ENCODE assay signal across 20 mouse cellular contexts in the genomic region with DNA sequence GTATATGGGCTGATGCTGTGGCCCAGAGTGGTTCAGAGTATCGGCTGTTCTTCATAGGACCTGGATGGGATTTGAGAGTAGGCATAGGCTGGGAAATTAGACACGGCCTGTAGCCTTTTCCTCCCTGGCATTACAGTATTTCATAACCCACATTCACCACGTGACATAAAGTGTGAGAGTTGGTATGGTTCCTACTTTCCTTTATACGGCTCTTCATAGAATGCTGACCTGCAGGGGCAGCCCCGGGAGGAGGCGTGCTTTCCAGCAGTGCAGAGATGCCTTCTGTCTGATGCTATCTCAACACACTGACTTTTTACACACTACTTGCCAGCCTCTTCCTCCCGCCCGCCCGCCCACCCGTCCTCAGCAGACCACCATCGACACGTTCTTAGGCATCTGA.
A peak's percentile ranks its signal among the peaks of the same experiment; 100 is the strongest.
DNase-seq lines count a peak whose midpoint lies in the region; ATAC-seq and TF ChIP-seq lines count a peak whose summit lies in the region.
"Had no signal": no experiment of that assay in that cellular context is flagged by ENCODE, and none has a peak within 500 bp of the region (broad histone marks: within the 10 kb centered on the region; RNA-seq: fewer than 3 reads in every experiment).

No protein-coding gene starts in this region.

- H3K9me3 ChIP-seq in lung, postnatal 0 days (ENCODE audit: low read length) = no peaks in the 10 kb centered on the region
- no peaks in the 10 kb centered on the region for H3K9me3 ChIP-seq in forebrain, embryonic 10.5 days
- no peaks in the 10 kb centered on the region for H3K9me3 ChIP-seq in liver, embryonic 11.5 days (ENCODE audit: control insufficient read depth, low read length)
- H3K9me3 ChIP-seq: embryonic facial prominence, embryonic 12.5 days; forebrain, embryonic 12.5 days; heart, embryonic 12.5 days; hindbrain, embryonic 15.5 days had no signal

- H3K4me1 ChIP-seq in lung, postnatal 0 days (ENCODE audit: insufficient read depth, low read depth, low read length) = no peaks in the 10 kb centered on the region
- H3K4me1 ChIP-seq in bone marrow macrophage, adult 2 months (ENCODE audit: control insufficient read depth, insufficient read depth, low read length) = peaks cover 41% of the 10 kb centered on the region
- no peaks in the 10 kb centered on the region for H3K4me1 ChIP-seq in forebrain, embryonic 10.5 days
- no peaks in the 10 kb centered on the region; the same call in 1 of the 2 replicates for H3K4me1 ChIP-seq in liver, embryonic 11.5 days (replicated peaks; ENCODE audit: control insufficient read depth, insufficient read depth, low read length)
- H3K4me1 ChIP-seq: embryonic facial prominence, embryonic 12.5 days; forebrain, embryonic 12.5 days; hindbrain, embryonic 15.5 days had no signal

- no peak overlapping the region for H3K27ac ChIP-seq in lung, postnatal 0 days (ENCODE audit: low read length)
- peak overlapping the region; percentile 17 for H3K27ac ChIP-seq in bone marrow macrophage, adult 2 months (ENCODE audit: insufficient read depth, low read depth, low read length)
- H3K27ac ChIP-seq in forebrain, embryonic 10.5 days = no peak overlapping the region
- H3K27ac ChIP-seq in liver, embryonic 11.5 days (ENCODE audit: low read depth, low read length) = no peak overlapping the region
- H3K27ac ChIP-seq: embryonic facial prominence, embryonic 12.5 days; forebrain, embryonic 12.5 days; heart, adult 2 months; hindbrain, embryonic 15.5 days had no signal

- DNase-seq in lung, postnatal 4 days = peak; percentile 22 to 34
- DNase-seq in lung, postnatal 0 days (ENCODE audit: low spot score) = no peak
- DNase-seq in skeletal muscle tissue, adult 2 months (ENCODE audit: low read depth, low spot score) = peak; percentile 65
- DNase-seq in forebrain, embryonic 10.5 days (ENCODE audit: extremely low spot score, low spot score) = no peak
- DNase-seq in liver, embryonic 11.5 days (ENCODE audit: low spot score) = no peak
- DNase-seq in adrenal gland, adult 8-10 months = no peak
- DNase-seq: adrenal gland, adult 2 months; adrenal gland, postnatal 36 days; cerebellum, adult 11 months; cerebellum, adult 8-10 months; cerebellum, postnatal 14 days; gastrocnemius, postnatal 36 days; heart, adult 2 months had no signal

- no peaks in the 10 kb centered on the region for H3K36me3 ChIP-seq in lung, postnatal 0 days (ENCODE audit: insufficient read depth, low read length)
- peaks cover 5% of the 10 kb centered on the region for H3K36me3 ChIP-seq in forebrain, embryonic 10.5 days (replicated peaks)
- no peaks in the 10 kb centered on the region for H3K36me3 ChIP-seq in liver, embryonic 11.5 days (ENCODE audit: control insufficient read depth, insufficient read depth, low read length)
- H3K36me3 ChIP-seq: embryonic facial prominence, embryonic 12.5 days; hindbrain, embryonic 15.5 days had no signal

- no peak for TF ChIP-seq CTCF in lung, postnatal 0 days (IDR thresholded peaks at IDR 0.05)
- TF ChIP-seq CTCF in bone marrow macrophage, adult 2 months (IDR thresholded peaks at IDR 0.05; ENCODE audit: low read depth, low read length) = no peak

- no peak for TF ChIP-seq POLR2A in bone marrow macrophage, adult 2 months (IDR thresholded peaks at IDR 0.05; ENCODE audit: borderline replicate concordance, low read depth, low read length)

- no peak for ATAC-seq in lung, postnatal 0 days
- ATAC-seq in inflammation-experienced regulatory T-cells, adult 6 months = peak; percentile 77
- ATAC-seq in liver, embryonic 11.5 days (replicated peaks; ENCODE audit: low FRiP score) = no peak
- ATAC-seq: forebrain, embryonic 16.5 days had no signal

- H3K4me3 ChIP-seq in lung, postnatal 0 days (ENCODE audit: low read depth, low read length) = no peak overlapping the region
- no peak overlapping the region for H3K4me3 ChIP-seq in bone marrow macrophage, adult 2 months (ENCODE audit: insufficient read depth, low read length)
- H3K4me3 ChIP-seq in forebrain, embryonic 10.5 days = no peak overlapping the region
- no peak overlapping the region for H3K4me3 ChIP-seq in liver, embryonic 11.5 days (ENCODE audit: low read depth, low read length)
- H3K4me3 ChIP-seq: embryonic facial prominence, embryonic 12.5 days; forebrain, embryonic 12.5 days; heart, adult 2 months; heart, embryonic 12.5 days; hindbrain, embryonic 15.5 days had no signal

- no peak for TF ChIP-seq EP300 in lung, postnatal 0 days (IDR thresholded peaks at IDR 0.05)

- no peaks in the 10 kb centered on the region for H3K27me3 ChIP-seq in lung, postnatal 0 days (replicated peaks; ENCODE audit: insufficient read depth, low read length)
- no peaks in the 10 kb centered on the region for H3K27me3 ChIP-seq in forebrain, embryonic 10.5 days (ENCODE audit: poor library complexity, severe bottlenecking)
- H3K27me3 ChIP-seq in liver, embryonic 11.5 days (replicated peaks; ENCODE audit: control insufficient read depth, insufficient read depth, low read length) = no peaks in the 10 kb centered on the region
- H3K27me3 ChIP-seq: embryonic facial prominence, embryonic 12.5 days; forebrain, embryonic 12.5 days; heart, embryonic 12.5 days; hindbrain, embryonic 15.5 days had no signal

- no peak overlapping the region for H3K4me2 ChIP-seq in lung, postnatal 0 days (replicated peaks; ENCODE audit: low read depth, low read length)
- no peak overlapping the region for H3K4me2 ChIP-seq in liver, embryonic 11.5 days
- H3K4me2 ChIP-seq: embryonic facial prominence, embryonic 12.5 days; forebrain, embryonic 12.5 days; heart, embryonic 12.5 days; hindbrain, embryonic 15.5 days had no signal

- 77% methylated on average over 12 of the region's 12 CpGs for WGBS in lung, postnatal 0 days
- WGBS in forebrain, embryonic 10.5 days = 92% methylated on average over 12 of the region's 12 CpGs
- WGBS in liver, embryonic 11.5 days = 60% methylated on average over 12 of the region's 12 CpGs

- H3K9ac ChIP-seq in lung, postnatal 0 days (replicated peaks; ENCODE audit: low read depth) = no peak overlapping the region
- H3K9ac ChIP-seq in liver, embryonic 11.5 days (ENCODE audit: low read depth, low read length) = no peak overlapping the region
- H3K9ac ChIP-seq: embryonic facial prominence, embryonic 12.5 days; forebrain, embryonic 12.5 days; heart, embryonic 12.5 days; hindbrain, embryonic 15.5 days had no signal

Comparison
In these comparisons a context has a peak if more than half of its experiments do, and no peak if none do; other contexts are left out.
1. DNase-seq: peak in lung, postnatal 4 days (2 of 2) and skeletal muscle tissue, adult 2 months (single experiment); none in lung, postnatal 0 days (single experiment), forebrain, embryonic 10.5 days (single experiment), liver, embryonic 11.5 days (single experiment) and adrenal gland, adult 8-10 months (single experiment).